Mouse (Mus musculus): ENCODE data around the gene B3galt4. TPM values are rescaled to one million over a fixed set of nuclear protein-coding genes. Genes with fewer than 3 reads are reported as not detected.
A peak's percentile ranks its signal among the peaks of the same experiment; 100 is the strongest.

The B3galt4 gene
- polyA plus RNA-seq, 1 experiment from 2014 or later, result 3.8 TPM

GRCm38 (mm10) chr17:33950131-33950625 lies 1.1 kb downstream of the B3galt4 start:
- peaks cover 66% of the 10 kb centered on the region for H3K36me3 ChIP-seq (ENCODE audit: control insufficient read depth, insufficient read depth, low read length)
- peaks cover 21 to 44% of the 10 kb centered on the region in 2 experiments for H3K4me1 ChIP-seq (ENCODE audit: control insufficient read depth in 2 of 2, insufficient read depth in 2 of 2, low read length in 2 of 2)
- peak overlapping the region; percentile 97 for H3K4me2 ChIP-seq (ENCODE audit: low read length)
- peak overlapping the region; percentile 78 for H3K9ac ChIP-seq (ENCODE audit: low read length)
- H3K4me3 ChIP-seq (ENCODE audit: control insufficient read depth in 1 of 2, insufficient read depth in 1 of 2, low read depth in 1 of 2, low read length in 2 of 2), result peak overlapping the region; percentile 56 to 68
- H3K27me3 ChIP-seq (ENCODE audit: control insufficient read depth, insufficient read depth, low read length), result no peaks in the 10 kb centered on the region
- H3K9me3 ChIP-seq (ENCODE audit: control insufficient read depth, low read length), result no peaks in the 10 kb centered on the region
- H3K27ac ChIP-seq (replicated peaks in 1 of 2; ENCODE audit: control insufficient read depth in 1 of 2, insufficient read depth in 1 of 2, low read depth in 2 of 2, low read length in 2 of 2), result peak overlapping the region; percentile 85 to 87; a peak in 2 of 4 replicates
- ATAC-seq (ENCODE audit: insufficient number of reproducible peaks, insufficient read depth, low FRiP score, low read depth), result no peak
- WGBS, result 67% methylated on average over 10 of the region's 10 CpGs

DNA sequence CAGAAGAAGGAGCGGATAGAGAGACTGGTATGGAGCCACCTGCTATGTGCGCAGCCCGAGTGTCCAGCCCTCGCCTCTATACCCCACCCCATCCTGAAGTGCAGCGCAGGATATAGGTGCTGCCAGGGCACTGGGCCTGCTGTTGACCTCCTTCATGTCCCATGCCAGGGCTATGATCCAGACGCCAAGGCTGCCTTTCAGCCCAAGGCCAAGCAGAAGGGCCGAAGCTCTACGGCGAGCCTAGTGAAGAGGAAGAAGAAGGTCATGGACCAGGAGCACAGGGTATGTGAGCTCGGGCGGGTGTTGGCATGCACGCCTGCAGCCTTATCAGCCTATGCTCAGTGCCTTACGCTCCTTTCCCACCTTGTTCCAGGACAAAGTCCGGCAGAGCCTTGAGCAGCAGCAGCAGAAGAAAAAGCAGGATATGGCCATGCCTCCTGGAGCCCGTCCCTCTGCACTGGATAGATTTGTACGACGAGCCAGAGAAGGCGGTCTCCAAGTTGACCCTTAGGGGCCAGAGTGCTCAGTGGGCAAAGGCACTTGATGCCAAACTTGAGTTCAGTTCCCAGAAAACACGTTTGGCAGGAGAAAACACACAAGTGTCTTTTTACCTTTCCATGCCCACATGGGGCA lies 2.3 kb downstream of the B3galt4 start:
- Histone ChIP-seq H3K4me3 (ENCODE audit: control insufficient read depth in 1 of 2, insufficient read depth in 1 of 2, low read depth in 1 of 2, low read length in 2 of 2) (no peak overlapping the region), H3K27ac (replicated peaks in 1 of 2; ENCODE audit: control insufficient read depth in 1 of 2, insufficient read depth in 1 of 2, low read depth in 2 of 2, low read length in 2 of 2) (no peak overlapping the region), H3K9ac (ENCODE audit: low read length) (no peak overlapping the region), H3K9me3 (ENCODE audit: control insufficient read depth, low read length) (no peaks in the 10 kb centered on the region), H3K4me1 (ENCODE audit: control insufficient read depth in 2 of 2, insufficient read depth in 2 of 2, low read length in 2 of 2) (peaks cover 16 to 37% of the 10 kb centered on the region in 2 experiments), H3K4me2 (ENCODE audit: low read length) (no peak overlapping the region), H3K36me3 (ENCODE audit: control insufficient read depth, insufficient read depth, low read length) (peaks cover 73% of the 10 kb centered on the region), H3K27me3 (ENCODE audit: control insufficient read depth, insufficient read depth, low read length) (no peaks in the 10 kb centered on the region)
- WGBS, result 88% methylated on average over 19 of the region's 19 CpGs
- no peak for ATAC-seq (ENCODE audit: insufficient number of reproducible peaks, insufficient read depth, low FRiP score, low read depth)

DNA sequence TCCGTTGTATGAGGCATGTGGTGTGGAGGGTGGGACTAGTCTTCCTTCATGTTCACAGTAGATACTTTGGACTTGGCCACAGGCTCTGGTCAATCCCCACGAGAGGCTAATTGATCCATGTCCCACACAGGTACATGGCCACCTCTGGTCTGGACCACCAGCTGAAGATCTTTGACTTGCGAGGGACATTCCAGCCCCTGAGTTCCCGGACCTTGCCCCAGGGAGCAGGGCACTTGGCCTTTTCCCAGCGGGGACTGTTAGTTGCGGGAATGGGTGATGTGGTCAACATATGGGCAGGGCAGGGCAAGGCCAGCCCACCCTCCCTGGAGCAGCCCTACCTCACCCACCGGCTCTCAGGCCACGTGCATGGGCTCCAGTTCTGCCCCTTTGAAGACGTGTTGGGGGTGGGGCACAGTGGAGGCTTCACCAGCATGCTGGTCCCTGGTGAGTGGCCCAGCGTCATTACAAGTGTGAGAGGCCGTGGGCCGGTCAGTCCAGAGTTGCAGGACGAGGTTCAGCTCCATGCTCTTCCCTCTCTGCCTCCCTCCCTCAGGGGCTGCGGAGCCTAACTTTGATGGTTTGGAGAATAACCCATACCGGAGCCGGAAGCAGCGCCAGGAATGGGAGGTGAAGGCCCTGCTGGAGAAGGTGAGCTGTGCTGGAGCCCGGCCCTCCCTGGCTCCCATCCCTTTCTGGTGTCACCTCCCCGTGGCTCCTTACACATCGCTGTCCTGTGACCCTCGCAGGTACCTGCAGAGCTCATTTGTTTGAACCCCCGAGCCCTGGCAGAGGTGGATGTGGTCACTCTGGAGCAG lies 3.0 kb downstream of the B3galt4 start:
- H3K27ac ChIP-seq (replicated peaks in 1 of 2; ENCODE audit: control insufficient read depth in 1 of 2, insufficient read depth in 1 of 2, low read depth in 2 of 2, low read length in 2 of 2), result no peak overlapping the region
- no peak overlapping the region for H3K4me2 ChIP-seq (ENCODE audit: low read length)
- H3K9me3 ChIP-seq (ENCODE audit: control insufficient read depth, low read length), result no peaks in the 10 kb centered on the region
- H3K4me1 ChIP-seq (ENCODE audit: control insufficient read depth in 2 of 2, insufficient read depth in 2 of 2, low read length in 2 of 2), result peaks cover 16 to 30% of the 10 kb centered on the region in 2 experiments
- ATAC-seq (ENCODE audit: insufficient number of reproducible peaks, insufficient read depth, low FRiP score, low read depth), result no peak
- no peak overlapping the region for H3K9ac ChIP-seq (ENCODE audit: low read length)
- WGBS, result 83% methylated on average over 21 of the region's 22 CpGs
- no peak overlapping the region for H3K4me3 ChIP-seq (ENCODE audit: control insufficient read depth in 1 of 2, insufficient read depth in 1 of 2, low read depth in 1 of 2, low read length in 2 of 2)
- no peaks in the 10 kb centered on the region for H3K27me3 ChIP-seq (ENCODE audit: control insufficient read depth, insufficient read depth, low read length)
- H3K36me3 ChIP-seq (ENCODE audit: control insufficient read depth, insufficient read depth, low read length), result peaks cover 73% of the 10 kb centered on the region

DNA sequence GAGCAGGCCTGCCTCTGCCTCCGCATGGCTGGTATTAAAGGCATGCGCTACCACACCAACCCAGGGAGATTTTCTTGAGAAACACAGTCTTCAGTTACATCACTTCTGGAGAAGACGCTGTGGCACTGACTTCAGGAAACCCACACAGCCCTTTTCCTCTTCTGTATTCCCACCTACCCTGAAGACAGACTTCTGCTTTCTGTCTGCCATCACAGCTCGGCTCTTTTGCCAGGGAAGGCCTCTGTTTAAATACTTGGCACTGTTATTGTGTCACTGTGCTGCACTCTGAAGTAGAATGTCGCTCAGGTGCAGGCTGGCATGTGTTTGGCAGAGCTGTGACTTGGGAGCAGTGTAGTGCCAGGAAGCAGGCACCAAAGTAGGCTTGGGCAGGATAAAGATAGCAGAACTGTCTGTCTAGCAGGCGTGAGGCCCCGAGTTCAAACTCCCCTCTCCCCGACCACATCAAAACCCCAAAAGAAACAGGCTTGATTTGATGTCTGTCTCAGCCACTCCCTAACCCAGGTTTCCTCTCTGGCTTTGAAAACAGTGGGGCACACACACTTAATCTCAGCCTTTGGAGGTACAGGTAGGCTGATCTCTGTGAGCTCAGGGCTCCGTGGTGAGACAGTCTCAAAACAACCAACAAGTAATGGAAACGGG lies 3.7 kb downstream of the B3galt4 start:
- no peak for ATAC-seq (ENCODE audit: insufficient number of reproducible peaks, insufficient read depth, low FRiP score, low read depth)
- H3K9me3 ChIP-seq (ENCODE audit: control insufficient read depth, low read length), result no peaks in the 10 kb centered on the region
- no peak overlapping the region for H3K4me2 ChIP-seq (ENCODE audit: low read length)
- H3K27ac ChIP-seq (replicated peaks in 1 of 2; ENCODE audit: control insufficient read depth in 1 of 2, insufficient read depth in 1 of 2, low read depth in 2 of 2, low read length in 2 of 2), result no peak overlapping the region
- peaks cover 16 to 23% of the 10 kb centered on the region in 2 experiments for H3K4me1 ChIP-seq (ENCODE audit: control insufficient read depth in 2 of 2, insufficient read depth in 2 of 2, low read length in 2 of 2)
- no peak overlapping the region for H3K9ac ChIP-seq (ENCODE audit: low read length)
- no peak overlapping the region for H3K4me3 ChIP-seq (ENCODE audit: control insufficient read depth in 1 of 2, insufficient read depth in 1 of 2, low read depth in 1 of 2, low read length in 2 of 2)
- WGBS, result 86% methylated on average over 10 of the region's 10 CpGs
- H3K27me3 ChIP-seq (ENCODE audit: control insufficient read depth, insufficient read depth, low read length), result no peaks in the 10 kb centered on the region
- peaks cover 72% of the 10 kb centered on the region for H3K36me3 ChIP-seq (ENCODE audit: control insufficient read depth, insufficient read depth, low read length)

GRCm38 (mm10) chr17:33943454-33943853 lies 7.8 kb downstream of the B3galt4 start:
- WGBS, result 92% methylated on average over 15 of the region's 15 CpGs
- no peak overlapping the region for H3K27ac ChIP-seq (replicated peaks in 1 of 2; ENCODE audit: control insufficient read depth in 1 of 2, insufficient read depth in 1 of 2, low read depth in 2 of 2, low read length in 2 of 2)
- H3K4me3 ChIP-seq (ENCODE audit: control insufficient read depth in 1 of 2, insufficient read depth in 1 of 2, low read depth in 1 of 2, low read length in 2 of 2), result no peak overlapping the region
- peaks cover 53% of the 10 kb centered on the region for H3K36me3 ChIP-seq (ENCODE audit: control insufficient read depth, insufficient read depth, low read length)
- H3K9ac ChIP-seq (ENCODE audit: low read length), result no peak overlapping the region
- no peaks in the 10 kb centered on the region for H3K27me3 ChIP-seq (ENCODE audit: control insufficient read depth, insufficient read depth, low read length)
- H3K9me3 ChIP-seq (ENCODE audit: control insufficient read depth, low read length), result no peaks in the 10 kb centered on the region
- peaks cover 8 to 19% of the 10 kb centered on the region in 2 experiments for H3K4me1 ChIP-seq (ENCODE audit: control insufficient read depth in 2 of 2, insufficient read depth in 2 of 2, low read length in 2 of 2)
- no peak overlapping the region for H3K4me2 ChIP-seq (ENCODE audit: low read length)
- ATAC-seq (ENCODE audit: insufficient number of reproducible peaks, insufficient read depth, low FRiP score, low read depth), result no peak

DNA sequence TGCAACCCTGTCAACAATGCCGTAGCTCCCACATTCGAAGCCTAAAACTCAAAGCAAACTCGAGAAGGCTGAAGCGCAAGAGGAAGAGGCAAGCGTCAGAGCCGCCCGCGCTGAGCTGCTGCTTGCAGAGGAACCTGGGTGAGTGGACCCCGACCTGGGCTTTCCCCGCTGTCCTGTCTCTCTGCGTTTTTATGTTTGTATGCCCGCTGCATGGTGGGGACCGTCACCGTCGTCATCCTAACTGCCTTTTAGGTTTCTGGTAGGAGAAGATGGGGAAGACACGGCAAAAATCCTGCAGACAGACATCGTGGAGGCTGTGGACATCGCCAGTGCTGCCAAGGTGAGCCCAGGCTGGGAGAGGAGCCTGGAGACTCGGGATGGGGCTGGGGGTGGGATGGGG lies 9.9 kb downstream of the B3galt4 start:
- H3K9ac ChIP-seq (ENCODE audit: low read length), result peak overlapping the region; percentile 86
- H3K36me3 ChIP-seq (ENCODE audit: control insufficient read depth, insufficient read depth, low read length), result peaks cover 58% of the 10 kb centered on the region

GRCm38 (mm10) chr17:33940981-33941380 lies 10.3 kb downstream of the B3galt4 start:
- peak overlapping the region; percentile 86 for H3K9ac ChIP-seq (ENCODE audit: low read length)
- peaks cover 55% of the 10 kb centered on the region for H3K36me3 ChIP-seq (ENCODE audit: control insufficient read depth, insufficient read depth, low read length)
- no peak overlapping the region for H3K27ac ChIP-seq (replicated peaks in 1 of 2; ENCODE audit: control insufficient read depth in 1 of 2, insufficient read depth in 1 of 2, low read depth in 2 of 2, low read length in 2 of 2)
- H3K9me3 ChIP-seq (ENCODE audit: control insufficient read depth, low read length), result no peaks in the 10 kb centered on the region
- no peak for ATAC-seq (ENCODE audit: insufficient number of reproducible peaks, insufficient read depth, low FRiP score, low read depth)
- peak overlapping the region; percentile 68 to 78 for H3K4me3 ChIP-seq (ENCODE audit: control insufficient read depth in 1 of 2, insufficient read depth in 1 of 2, low read depth in 1 of 2, low read length in 2 of 2)
- WGBS, result 3% methylated on average over 26 of the region's 26 CpGs
- H3K4me2 ChIP-seq (ENCODE audit: low read length), result peak overlapping the region; percentile 93
- H3K4me1 ChIP-seq (ENCODE audit: control insufficient read depth in 2 of 2, insufficient read depth in 2 of 2, low read length in 2 of 2), result peaks cover 8 to 19% of the 10 kb centered on the region in 2 experiments
- no peaks in the 10 kb centered on the region for H3K27me3 ChIP-seq (ENCODE audit: control insufficient read depth, insufficient read depth, low read length)

More for the DNA sequence above, 9.9 kb downstream of the B3galt4 start:
- no peak for ATAC-seq (ENCODE audit: insufficient number of reproducible peaks, insufficient read depth, low FRiP score, low read depth)
- Histone ChIP-seq H3K4me3 (ENCODE audit: control insufficient read depth in 1 of 2, insufficient read depth in 1 of 2, low read depth in 1 of 2, low read length in 2 of 2) (peak overlapping the region; percentile 68 to 78), H3K4me2 (ENCODE audit: low read length) (peak overlapping the region; percentile 93), H3K27ac (replicated peaks in 1 of 2; ENCODE audit: control insufficient read depth in 1 of 2, insufficient read depth in 1 of 2, low read depth in 2 of 2, low read length in 2 of 2) (no peak overlapping the region), H3K4me1 (ENCODE audit: control insufficient read depth in 2 of 2, insufficient read depth in 2 of 2, low read length in 2 of 2) (peaks cover 8 to 19% of the 10 kb centered on the region in 2 experiments), H3K9me3 (ENCODE audit: control insufficient read depth, low read length) (no peaks in the 10 kb centered on the region), H3K27me3 (ENCODE audit: control insufficient read depth, insufficient read depth, low read length) (no peaks in the 10 kb centered on the region)
- WGBS, result 56% methylated on average over 19 of the region's 19 CpGs
